Mouse (Mus musculus): ENCODE data around the gene Banf1. TPM values are rescaled to one million over a fixed set of nuclear protein-coding genes. Genes with fewer than 3 reads are reported as not detected.

Banf1 gene
- polyA plus RNA-seq (2017; shearing (Covaris generic)), result 350 TPM

GRCm38 (mm10) chr19:5367053-5367359 is at the start of gene Banf1:
Gene Banf1 (minus strand): TSS chr19:5367168.

GRCm38 (mm10) chr19:5402293-5402692 is 35.3 kb upstream of the Banf1 start, which contains the start of gene Tsga10ip:
Gene Tsga10ip (minus strand): TSS chr19:5402526.

GRCm38 (mm10) chr19:5388588-5389242 is 21.7 kb upstream of the Banf1 start, which contains the start of gene Sart1:
Gene Sart1 (minus strand): TSS chr19:5388703.

GRCm38 (mm10) chr19:5366175-5367052 is 554 bp downstream of the Banf1 start, which contains the start of gene Eif1ad:
Gene Eif1ad (plus strand): TSS chr19:5366741.

GRCm38 (mm10) chr19:5349502-5349873 is 17.5 kb downstream of the Banf1 start, which contains the start of gene Cst6:
Gene Cst6 (minus strand): TSS chr19:5349574.

DNA sequence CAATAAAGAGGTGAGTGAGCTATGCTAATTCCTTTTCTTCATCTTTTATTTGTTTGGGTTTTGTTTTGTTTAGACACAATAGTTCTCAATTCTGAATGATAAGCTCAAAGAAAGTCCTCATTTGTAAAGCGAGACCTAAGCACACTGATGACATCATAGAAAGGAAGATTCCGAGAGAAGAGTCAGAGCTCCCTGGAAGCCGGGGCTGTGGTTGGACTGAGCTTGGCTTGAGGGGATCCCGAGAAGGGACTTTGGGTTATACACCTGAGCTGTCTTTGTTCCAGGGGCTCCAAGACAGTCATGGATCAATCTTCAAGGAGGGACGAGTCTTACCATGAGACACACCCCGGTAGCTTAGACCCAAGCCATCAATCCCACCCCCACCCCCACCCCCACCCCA is 31.5 kb downstream of the Banf1 start, which contains the start of gene Catsper1:
TSS of gene Catsper1 (plus strand) at position 301 of the 400 bp plus-strand sequence.

Other genes with a start within 250 kb of the Banf1 start
- 5.4 TPM for gene Klc2, start 248.6 kb downstream of the Banf1 start, polyA plus RNA-seq (2017; shearing (Covaris generic))
- gene Pacs1, start 94.0 kb downstream of the Banf1 start, polyA plus RNA-seq (2017; shearing (Covaris generic)), result 15.1 TPM
- gene Sf3b2, start 71.7 kb downstream of the Banf1 start, polyA plus RNA-seq (2017; shearing (Covaris generic)), result 449 TPM
- gene Gal3st3, start 68.8 kb downstream of the Banf1 start, polyA plus RNA-seq (2017; shearing (Covaris generic)), result not detected
- gene Catsper1, start 31.4 kb downstream of the Banf1 start, polyA plus RNA-seq (2017; shearing (Covaris generic)), result not detected
- gene Cst6, start 17.6 kb downstream of the Banf1 start, polyA plus RNA-seq (2017; shearing (Covaris generic)), result 1.4 TPM
- gene Eif1ad, start 427 bp downstream of the Banf1 start, polyA plus RNA-seq (2017; shearing (Covaris generic)), result 66.3 TPM
- 26.6 TPM for gene Sart1, start 21.5 kb upstream of the Banf1 start, polyA plus RNA-seq (2017; shearing (Covaris generic))
- gene Tsga10ip, start 35.4 kb upstream of the Banf1 start, polyA plus RNA-seq (2017; shearing (Covaris generic)), result 1.0 TPM
- gene Drap1, start 57.8 kb upstream of the Banf1 start, polyA plus RNA-seq (2017; shearing (Covaris generic)), result 73.1 TPM
- 14.3 TPM for gene AI837181, start 58.0 kb upstream of the Banf1 start, polyA plus RNA-seq (2017; shearing (Covaris generic))
- not detected for gene Fosl1, start 80.4 kb upstream of the Banf1 start, polyA plus RNA-seq (2017; shearing (Covaris generic))
- 3.6 TPM for gene Ccdc85b, start 90.7 kb upstream of the Banf1 start, polyA plus RNA-seq (2017; shearing (Covaris generic))
- 178 TPM for gene Fibp, start 93.4 kb upstream of the Banf1 start, polyA plus RNA-seq (2017; shearing (Covaris generic))
- gene Ctsw, start 101.3 kb upstream of the Banf1 start, polyA plus RNA-seq (2017; shearing (Covaris generic)), result 115 TPM
- gene Efemp2, start 106.8 kb upstream of the Banf1 start, polyA plus RNA-seq (2017; shearing (Covaris generic)), result 2.3 TPM
- 70.5 TPM for gene Mus81, start 121.2 kb upstream of the Banf1 start, polyA plus RNA-seq (2017; shearing (Covaris generic))
- 4,187 TPM for gene Cfl1, start 123.3 kb upstream of the Banf1 start, polyA plus RNA-seq (2017; shearing (Covaris generic))
- gene 1700020D05Rik, start 136.6 kb upstream of the Banf1 start, polyA plus RNA-seq (2017; shearing (Covaris generic)), result 0.27 TPM
- 18.4 TPM for gene Snx32, start 143.4 kb upstream of the Banf1 start, polyA plus RNA-seq (2017; shearing (Covaris generic))
- not detected for gene Ovol1, start 193.5 kb upstream of the Banf1 start, polyA plus RNA-seq (2017; shearing (Covaris generic))
- 19.4 TPM for gene Ap5b1, start 200.9 kb upstream of the Banf1 start, polyA plus RNA-seq (2017; shearing (Covaris generic))
- gene Rnaseh2c, start 234.7 kb upstream of the Banf1 start, polyA plus RNA-seq (2017; shearing (Covaris generic)), result 89.1 TPM
- gene Kat5, start 243.1 kb upstream of the Banf1 start, polyA plus RNA-seq (2017; shearing (Covaris generic)), result 59.7 TPM

Data from CD4-positive, CD25-positive, alpha-beta regulatory T cell, adult 9 weeks (primary cell).